Mouse (Mus musculus) thymus, postnatal 36 days (tissue): Measurements from ENCODE around the gene Serpinb9d.
"Not testable (repeated sequence)": the region's sequence is repeated elsewhere in the genome, so short reads cannot be mapped to it uniquely, and the experiment has no call there.

Experiments
- DNase-seq, 2 experiments: peaks; one replicate each; pipeline ENCODE4 v3.0.0; 2022; ENCODE audit warnings: mixed read lengths in 2 of 2

Gene Serpinb9d

DNA sequence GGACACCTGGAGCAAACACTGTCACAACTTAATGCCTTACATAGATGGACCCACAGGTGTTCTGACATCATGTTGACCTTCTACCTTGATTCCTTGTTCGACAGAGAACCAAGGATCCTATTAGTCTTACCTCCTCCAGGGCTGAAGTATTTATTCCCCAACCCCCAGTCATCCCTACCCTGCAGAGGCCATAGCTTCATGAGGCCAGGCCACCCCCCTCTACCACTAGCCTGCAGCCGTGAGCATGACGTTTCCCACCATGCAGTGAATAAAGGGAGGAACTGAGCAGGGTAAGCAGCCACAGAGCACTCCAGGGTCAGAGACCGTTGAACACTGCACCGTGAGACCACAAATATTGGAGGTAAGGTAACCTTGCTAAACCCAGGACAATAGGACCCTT, at the start of gene Serpinb9d:
Gene Serpinb9d (plus strand): TSS at position 301 of the 400 bp plus-strand sequence.
- no peak for DNase-seq

DNA sequence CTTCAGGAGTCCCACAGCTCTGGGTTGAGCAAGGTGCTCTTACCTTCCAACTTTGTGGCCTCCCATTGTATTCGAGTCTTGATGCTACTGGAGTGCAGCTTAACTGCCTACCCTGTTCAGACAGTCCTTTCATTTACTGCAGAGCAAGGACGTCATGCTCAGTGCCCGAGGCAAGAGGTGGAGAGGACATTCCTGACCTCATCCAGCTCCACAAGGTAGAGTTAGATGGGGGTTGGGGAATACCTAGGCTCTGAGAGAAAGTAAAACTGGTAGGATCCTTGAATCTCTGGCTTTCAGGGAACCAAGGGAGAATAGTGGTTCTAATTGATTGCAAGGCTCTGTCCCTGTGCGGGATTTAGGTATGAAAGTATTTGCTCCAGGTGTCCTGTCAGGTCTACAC, 33.1 kb upstream of the Serpinb9d start, which contains the start of gene Serpinb9c:
Gene Serpinb9c (minus strand): TSS at position 101 of the 400 bp plus-strand sequence.
- DNase-seq = no peak

DNA sequence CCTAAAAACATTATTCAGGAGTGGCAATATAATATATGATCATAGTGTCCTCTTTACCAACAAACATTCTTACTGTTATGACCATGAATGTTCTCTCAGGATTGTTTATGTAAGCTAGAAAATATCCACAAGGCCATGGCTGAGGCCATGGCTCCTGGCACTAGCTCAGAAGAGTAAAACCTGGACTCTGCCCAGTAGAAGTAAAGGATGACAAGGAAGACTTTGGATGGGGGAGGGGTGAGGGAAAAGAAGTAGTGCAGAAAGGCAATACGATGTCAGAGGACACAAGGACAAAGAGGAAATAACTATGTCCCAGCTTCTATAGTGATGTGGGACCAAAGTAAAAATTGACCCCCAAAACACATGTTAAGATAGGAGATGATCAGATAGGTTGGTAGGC, 2.3 kb upstream of the Serpinb9d start:
- DNase-seq = not testable (repeated sequence)

DNA sequence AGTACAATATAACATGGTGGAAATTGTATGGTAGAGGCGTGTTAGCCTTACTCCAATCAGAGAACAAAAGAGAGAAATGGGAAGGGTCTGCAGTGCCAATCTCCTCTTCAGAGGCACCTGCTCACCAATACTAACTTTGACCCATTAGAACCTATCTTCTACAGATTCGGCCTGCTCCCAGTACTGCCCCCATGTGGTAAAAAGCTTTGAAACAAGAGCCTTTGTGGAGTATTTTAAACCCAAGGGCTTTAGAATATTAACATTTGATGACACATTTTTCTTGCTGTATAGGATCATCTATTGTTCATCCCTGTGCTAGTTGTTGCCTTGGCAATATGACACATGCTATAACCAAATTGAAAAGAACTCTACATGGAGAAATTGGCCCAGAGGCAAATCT, 7.0 kb downstream of the Serpinb9d start:
- no peak for DNase-seq

DNA sequence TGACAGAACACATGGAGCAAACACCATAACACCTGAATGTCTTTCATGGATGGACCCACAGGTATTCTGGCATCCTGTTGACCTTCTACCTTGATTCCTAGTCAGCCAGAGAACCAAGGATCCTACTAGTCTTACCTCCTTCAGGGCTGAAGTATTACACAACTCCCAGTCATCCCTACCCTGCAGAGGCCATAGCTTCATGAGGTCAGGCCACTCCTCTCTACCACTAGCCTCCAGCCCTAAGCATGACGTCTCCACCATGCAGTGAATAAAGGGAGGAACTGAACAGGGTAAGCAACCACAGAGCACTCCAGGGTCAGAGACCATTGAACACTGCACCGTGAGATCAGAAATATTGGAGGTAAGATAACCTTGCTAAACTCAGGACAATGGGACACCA, 56.6 kb downstream of the Serpinb9d start, which contains the start of gene Serpinb9e:
Gene Serpinb9e (plus strand): TSS at position 301 of the 400 bp plus-strand sequence.
- DNase-seq = not testable (repeated sequence)
